Mouse (Mus musculus): Measurements from ENCODE around the gene Hils1.
A peak's percentile ranks its signal among the peaks of the same experiment; 100 is the strongest.

Hils1 gene

DNA sequence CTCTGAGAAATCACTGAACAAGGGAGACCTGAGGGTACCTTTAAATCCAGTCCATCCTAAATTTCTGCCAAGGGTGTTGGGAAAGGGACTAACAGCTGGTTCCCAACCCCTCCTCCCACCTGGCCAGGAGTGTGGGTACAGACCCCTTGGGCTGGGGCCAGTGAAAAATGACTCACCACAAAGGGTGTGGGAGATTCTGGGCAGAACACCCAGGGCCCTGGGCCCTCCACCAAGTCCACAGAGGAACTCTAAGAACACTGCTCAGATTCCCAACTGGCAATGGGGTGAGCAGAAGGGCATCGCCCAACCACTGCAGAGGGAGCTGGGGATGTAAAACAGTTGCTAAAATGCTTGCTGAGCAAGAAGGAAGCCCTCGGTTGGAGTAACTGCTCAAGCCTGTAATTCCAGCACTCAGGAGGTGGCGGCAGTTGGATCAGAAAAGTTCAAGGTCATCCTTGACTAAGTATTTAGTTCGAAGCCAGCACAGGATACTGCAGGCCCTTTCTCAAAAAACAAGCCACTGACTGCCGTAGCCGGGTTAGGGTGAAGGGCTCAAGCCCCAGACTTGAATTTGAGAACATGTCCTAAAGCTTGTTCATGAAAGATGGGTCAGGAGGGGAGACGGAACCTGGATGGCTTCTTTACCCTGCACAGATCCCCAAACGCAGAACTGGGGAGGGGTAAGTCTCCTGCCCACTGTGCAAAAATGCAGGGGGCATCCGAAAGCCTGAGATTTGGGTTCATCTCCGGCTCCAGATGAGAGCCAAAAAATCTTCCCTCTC, 21.6 kb downstream of the Hils1 start:
- peak; percentile 76 for DNase-seq (ENCODE audit: low read depth, low spot score)

DNA sequence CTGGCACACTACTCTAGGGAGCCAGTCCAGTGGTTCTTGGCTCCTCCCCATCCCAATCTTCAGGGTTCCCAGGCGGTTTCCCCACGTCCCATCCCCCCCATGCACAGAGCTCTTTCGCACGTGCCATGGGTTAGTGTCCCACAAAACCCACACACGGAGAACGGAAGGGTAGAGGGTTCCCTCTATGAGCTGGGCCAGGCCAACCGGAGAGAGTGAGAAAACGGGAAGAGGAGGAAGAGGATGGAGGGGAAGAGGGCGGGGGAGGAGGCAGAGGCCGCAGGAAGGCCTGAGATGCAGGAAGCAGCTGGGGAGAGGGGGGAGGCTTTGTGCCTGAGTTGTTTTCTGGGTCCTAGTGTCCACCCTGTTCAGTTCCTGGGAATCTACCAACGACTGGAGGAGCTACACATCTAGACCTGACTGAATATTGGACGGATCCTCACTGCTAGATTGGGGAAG, 22.2 kb downstream of the Hils1 start:
- peak; percentile 92 for DNase-seq (ENCODE audit: low read depth, low spot score)

DNA sequence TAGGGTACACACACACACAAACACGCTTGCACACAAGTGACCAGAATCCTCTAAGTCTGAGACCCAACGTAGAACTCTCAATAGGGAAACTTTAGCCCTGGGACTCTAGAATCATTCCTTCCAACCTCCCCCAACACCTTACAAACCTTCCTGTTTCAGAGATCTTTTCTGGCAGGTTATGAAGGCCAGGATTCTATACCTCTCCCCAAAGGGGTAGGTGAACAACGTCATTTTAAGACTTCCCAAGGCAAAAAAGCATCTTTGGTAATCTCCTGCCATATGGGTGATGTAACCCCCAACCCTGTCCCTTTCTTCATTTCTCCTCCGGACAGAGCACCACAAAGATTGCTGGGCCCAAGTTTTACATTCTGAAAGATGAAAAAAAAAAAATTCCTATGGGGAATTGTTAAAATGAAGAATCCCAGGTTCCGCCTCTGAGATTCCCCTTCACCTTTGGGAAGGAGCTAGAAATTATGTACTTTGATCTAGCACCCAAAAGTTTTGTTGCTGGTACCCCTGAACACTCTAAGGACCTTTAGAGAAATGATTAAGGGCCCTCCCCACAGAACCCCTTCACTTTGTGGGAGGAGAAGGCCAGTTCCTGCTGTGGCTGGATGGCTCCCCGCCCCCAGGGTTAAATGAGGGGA, 22.8 kb downstream of the Hils1 start:
- DNase-seq (ENCODE audit: low read depth, low spot score), result no peak

DNA sequence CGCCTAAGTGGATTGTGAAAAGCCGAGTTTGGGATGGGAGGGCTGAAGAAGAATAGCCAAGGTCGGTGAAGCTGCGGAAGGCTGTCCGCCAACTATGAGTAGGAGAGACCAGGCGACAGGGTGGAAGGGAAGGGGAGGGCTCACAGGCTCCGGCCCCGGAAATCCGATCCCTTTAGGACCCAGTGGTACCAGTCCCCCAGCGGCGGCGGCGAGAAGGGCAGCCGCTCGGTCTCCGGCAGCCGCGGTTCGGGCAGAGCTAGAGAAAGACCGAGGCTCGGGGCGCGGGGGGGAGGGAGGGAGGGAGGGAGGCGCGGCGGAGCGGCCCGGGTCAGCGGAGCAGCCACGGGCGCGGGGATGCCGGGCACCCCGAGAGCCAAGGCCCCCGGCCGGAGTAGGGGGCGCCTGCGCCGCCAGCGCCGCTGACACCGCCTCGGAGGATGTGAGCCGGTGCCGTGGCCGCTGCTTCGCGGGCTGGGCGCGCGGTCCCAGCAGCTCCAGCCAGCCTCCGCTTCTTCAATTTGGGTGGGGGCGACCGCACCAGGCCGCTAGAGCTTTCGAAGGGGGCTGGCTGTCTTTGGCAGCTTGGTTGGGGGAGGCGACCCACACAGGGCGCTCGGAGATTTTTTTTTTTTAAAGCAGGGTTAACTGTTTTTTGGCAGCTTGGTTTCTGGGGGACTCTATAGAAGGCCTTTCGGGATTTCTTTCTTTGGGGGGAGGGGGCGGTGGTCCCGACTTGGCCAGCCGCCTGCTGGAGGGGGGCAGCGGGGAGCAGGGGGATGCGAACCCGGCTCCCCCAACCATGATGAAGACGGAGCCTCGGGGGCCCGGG, 23.6 kb downstream of the Hils1 start, which contains the start of gene Ppp1r9b:
TSS of gene Ppp1r9b (plus strand) at position 287 of the 829 bp plus-strand sequence.
- peak; percentile 93 for DNase-seq (ENCODE audit: low read depth, low spot score)

DNA sequence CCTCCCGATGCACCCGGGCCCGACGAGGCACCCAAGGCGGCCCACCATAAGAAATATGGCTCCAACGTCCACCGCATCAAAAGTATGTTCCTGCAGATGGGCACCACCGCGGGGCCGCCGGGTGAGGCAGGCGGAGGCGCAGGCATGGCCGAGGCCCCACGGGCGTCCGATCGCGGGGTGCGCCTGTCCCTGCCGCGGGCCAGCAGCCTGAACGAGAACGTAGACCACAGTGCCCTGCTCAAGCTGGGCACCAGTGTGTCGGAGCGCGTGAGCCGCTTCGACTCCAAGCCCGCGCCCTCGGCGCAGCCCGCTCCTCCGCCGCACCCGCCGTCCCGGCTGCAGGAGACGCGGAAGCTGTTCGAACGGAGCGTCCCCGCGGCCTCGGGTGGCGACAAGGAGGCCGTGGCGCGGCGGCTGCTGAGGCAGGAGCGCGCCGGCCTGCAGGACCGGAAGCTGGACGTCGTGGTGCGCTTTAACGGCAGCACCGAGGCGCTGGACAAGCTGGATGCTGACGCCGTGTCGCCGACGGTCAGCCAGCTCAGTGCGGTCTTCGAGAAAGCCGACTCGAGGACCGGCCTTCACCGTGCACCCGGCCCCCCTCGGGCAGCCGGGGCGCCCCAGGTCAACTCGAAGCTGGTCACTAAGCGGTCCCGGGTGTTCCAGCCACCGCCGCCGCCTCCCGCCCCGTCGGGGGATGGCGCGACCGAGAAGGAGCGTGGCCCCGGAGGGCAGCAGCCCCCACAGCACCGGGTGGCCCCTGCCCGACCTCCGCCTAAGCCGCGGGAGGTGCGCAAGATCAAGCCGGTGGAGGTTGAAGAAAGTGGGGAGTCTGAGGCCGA, 24.5 kb downstream of the Hils1 start:
- DNase-seq (ENCODE audit: low read depth, low spot score), result no peak

DNA sequence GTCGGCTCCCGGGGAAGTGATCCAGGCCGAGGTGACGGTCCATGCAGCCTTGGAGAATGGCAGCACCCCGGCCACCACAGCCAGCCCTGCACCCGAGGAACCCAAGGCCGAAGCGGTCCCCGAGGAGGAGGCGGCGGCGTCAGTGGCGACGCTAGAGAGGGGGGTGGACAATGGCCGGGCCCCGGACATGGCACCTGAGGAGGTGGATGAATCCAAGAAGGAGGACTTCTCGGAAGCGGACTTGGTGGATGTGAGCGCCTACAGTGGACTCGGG, 25.0 kb downstream of the Hils1 start:
- no peak for DNase-seq (ENCODE audit: low read depth, low spot score)

DNA sequence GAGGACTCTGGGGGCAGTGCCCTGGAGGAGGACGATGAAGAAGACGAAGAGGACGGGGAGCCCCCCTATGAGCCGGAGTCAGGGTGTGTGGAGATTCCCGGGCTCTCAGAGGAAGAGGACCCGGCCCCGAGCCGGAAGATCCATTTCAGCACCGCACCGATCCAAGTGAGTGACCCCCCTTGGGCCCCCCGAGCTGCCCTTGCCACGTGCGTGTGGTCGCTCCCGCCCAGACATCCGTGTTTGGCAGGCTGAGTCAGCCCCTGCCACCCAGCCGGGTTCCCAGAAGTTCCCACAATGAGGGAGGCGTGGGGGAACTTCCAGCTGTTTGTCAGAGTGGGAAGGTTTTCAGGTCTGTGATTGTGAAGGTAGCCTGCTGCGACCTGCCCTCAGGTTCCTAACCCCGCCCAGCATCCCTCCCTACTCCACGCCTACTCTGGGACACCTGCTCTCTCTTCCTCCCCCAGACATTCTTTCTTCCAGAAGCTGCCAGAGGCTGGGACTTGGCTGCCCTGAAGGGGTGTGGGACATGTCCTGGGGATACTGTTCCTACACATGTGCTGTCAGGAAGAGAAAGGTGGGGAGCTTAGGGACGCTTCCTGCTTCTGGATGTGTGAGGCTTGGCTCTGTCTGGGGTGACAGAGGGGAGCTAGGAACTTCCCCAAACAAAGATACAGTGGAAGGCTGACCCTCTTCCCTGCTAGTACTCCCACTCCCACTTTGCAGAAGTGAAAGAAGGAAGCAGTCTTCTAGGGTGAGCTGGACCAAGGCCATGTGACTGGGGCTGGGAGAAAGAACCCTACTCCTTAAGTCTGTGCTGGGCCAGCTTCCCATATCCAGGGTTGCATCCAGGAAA, 25.6 kb downstream of the Hils1 start:
- no peak for DNase-seq (ENCODE audit: low read depth, low spot score)

DNA sequence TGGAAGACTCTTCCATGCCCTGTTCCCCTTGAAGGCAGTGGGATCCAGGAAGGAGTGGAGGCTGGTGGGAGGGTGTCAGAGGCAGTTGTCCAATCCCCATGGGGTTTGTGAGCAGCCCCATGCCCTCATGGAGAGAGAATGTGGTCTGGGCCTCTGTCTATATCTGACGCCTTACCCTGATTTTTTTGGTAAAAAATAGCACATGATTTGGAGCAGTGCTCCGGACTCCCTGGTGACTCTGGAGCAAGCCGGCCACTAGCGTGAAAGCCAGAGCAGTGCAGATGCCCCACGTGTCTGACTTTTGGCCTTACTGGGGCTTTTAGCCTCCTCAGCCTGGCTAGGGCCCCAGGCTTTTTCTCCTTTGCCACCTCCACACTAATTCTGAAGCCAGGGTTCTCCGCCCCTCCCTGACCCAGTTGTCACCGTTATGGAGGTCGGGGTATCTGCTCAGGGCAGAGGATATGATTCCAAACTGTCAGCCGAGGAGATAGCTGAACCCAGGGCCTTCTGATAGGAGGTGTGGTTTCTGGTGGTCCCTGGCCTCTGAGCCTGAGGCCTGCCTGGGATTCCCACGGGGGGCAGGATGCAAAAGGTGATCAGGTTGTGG, 26.9 kb downstream of the Hils1 start:
- DNase-seq (ENCODE audit: low read depth, low spot score), result no peak

DNA sequence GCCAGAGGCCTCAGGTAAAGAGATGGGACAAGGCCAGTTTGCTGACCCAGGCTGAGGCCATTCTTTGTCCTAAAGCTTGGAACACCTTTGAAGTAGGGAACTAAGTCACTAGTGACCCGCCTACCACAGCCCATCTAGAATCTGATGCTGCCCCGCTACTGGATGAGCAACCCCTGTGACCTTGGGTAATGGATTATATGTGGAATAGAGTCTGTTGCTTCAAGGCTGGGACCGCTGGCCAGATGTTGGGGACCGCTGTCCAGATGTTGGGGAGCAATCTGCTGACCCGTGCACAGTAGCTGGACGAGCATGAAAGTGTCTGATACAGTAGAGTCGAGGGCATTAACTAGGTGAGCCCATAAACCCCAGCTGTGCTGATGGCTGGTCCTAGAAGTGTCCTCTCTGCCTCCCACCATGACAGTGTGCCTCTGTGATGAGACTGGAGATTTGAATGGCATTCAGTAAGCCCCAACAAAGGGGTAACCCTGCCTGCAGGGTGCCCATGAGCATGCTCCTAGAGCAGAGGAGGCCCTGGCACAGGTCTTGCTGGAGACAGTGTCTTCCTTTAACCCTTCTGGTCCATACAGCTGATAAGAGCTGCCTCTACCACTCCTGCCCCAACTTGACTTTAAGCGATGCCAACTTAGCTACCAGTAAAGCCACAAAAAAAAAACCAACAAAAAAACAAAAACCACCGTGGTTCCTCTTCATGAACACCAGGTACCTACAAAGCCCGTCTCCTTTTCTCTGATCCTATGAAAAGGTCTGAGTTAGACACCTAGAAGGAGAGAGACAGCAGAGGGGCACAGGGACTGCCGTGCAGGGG, 27.8 kb downstream of the Hils1 start:
- DNase-seq (ENCODE audit: low read depth, low spot score), result no peak

DNA sequence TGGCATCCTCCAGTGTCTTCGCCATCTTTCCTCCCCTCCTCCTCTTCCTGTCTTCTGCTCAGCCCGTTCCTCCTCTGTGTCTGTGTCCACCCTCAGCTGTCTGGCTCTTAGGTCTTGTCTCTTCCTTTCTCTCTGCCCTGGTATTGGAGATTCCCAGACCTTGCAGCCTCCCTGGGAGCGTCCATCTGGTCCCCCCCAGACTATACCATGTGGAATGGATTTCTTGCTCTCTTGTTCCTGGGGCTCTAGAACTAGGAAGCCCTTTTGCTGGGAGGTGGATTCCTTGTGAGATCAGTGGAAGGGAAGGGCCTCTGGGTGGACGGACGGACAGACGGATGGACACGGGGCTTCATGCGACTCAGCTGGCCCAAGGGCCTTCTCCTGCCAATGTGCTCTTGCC, 28.7 kb downstream of the Hils1 start:
- no peak for DNase-seq (ENCODE audit: low read depth, low spot score)

DNA sequence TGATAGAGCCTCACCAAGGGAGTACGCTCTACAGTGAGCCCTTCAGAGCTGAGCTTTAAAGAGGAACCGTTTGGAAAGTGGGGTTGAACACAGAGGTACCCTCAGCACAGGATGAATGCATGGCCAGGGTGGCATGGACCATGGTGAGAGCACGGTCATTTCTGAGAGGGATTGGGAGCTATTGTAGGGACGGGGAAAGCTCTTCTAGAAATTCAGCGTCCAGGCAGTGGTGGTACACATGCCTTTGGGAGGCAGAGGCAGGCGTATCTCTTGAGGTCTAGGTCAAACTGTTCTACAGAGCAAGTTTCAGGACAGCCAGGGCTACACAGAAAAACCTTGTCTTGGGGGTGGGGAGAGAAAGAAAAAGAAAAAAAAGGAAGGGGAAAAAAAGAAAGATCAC, 29.6 kb downstream of the Hils1 start:
- no peak for DNase-seq (ENCODE audit: low read depth, low spot score)

DNA sequence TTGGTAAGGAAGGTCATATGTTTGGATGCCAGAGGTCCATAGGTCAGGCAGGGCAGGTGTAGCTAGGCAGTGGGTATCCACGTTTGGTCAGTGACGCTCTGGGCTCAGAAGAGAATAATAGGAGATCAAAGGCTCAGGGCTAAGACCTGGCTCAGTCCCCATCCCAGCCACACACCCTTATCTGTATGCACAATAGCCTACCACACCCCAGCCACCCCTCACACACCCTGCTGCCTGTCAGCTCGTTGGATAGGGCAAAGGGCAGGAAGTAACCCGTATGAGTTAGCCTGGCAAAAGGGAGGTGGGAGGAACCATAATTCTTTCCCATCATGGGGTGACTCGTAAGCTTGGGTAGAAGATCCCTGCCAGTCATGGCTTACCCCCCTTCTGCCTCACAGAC, 30.2 kb downstream of the Hils1 start:
- no peak for DNase-seq (ENCODE audit: low read depth, low spot score)

DNA sequence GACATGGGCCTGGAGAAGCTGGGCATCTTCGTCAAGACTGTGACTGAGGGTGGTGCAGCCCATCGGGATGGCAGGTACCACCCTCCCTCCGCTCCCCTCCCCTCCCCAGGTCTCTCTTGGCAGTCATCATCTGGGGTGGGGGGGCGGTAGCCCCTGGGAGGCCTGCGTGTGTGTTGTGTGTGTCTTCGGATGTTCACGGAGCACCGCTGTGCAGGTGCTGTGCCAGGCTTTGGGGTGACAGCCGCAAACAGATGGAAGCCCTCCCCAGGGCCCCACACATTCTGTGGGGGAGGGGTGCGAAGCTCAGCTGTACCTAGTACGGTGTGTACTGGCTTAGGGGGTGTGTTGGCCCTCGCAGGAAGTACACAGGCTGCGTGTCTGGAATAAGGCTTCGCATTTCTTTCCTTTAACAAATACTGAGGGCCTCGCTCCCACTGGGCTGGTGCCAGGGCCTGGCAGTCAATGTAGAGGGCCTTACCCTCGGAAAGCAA, 30.7 kb downstream of the Hils1 start:
- no peak for DNase-seq (ENCODE audit: low read depth, low spot score)

DNA sequence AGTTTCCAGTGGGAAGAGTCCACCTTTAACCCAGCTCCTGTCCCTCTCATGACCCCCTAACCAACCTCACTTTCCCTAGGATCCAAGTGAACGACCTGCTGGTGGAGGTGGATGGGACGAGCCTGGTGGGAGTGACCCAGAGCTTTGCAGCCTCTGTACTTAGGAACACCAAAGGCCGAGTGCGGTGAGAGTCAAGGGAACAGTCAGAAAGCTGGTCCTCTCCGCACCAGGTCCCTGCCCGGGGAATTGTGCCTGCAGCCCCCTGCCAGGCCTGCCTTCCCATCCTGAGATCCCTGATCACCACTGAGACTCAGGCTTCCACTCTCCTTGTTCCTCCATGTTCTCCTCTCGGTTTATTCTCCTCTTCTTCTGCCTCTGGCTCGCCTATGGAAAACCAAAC, 32.7 kb downstream of the Hils1 start:
- DNase-seq (ENCODE audit: low read depth, low spot score), result no peak

DNA sequence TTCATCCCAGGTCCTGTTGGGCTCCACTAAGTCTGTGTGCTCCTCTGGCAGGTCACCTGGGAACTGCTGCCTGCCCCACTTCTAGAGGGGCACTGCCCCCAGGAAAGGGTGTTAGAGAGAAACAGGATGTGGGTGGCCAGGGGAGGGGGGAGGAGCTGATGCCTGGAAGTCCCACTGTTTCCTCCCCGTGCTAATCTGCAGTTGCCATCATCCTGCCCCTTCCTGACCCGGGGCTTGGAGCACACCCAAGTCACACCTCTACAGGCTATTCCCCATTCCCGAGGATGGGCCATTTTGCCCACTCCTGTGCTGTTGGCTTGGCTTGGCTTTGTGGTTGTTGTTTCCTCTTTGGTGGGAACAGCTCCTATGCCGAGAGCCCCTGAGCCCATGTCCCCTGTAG, 33.2 kb downstream of the Hils1 start:
- no peak for DNase-seq (ENCODE audit: low read depth, low spot score)

DNA sequence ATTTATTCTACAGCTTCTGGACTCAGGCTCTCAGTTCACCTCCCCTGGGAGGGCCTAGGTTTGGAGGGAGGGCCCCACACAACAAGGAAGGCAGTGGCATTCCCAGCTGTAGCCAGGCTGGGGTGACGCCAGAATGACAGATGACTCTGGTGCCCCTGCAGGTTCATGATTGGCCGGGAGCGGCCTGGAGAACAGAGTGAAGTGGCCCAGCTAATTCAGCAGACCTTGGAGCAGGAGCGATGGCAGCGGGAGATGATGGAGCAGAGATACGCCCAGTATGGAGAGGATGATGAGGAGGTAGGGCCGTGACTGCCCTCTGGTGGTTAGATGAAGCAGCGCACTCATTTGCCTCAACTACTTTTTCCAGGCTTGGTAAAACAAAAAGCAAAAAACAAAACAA, 33.7 kb downstream of the Hils1 start:
- DNase-seq (ENCODE audit: low read depth, low spot score), result peak; percentile 73

DNA sequence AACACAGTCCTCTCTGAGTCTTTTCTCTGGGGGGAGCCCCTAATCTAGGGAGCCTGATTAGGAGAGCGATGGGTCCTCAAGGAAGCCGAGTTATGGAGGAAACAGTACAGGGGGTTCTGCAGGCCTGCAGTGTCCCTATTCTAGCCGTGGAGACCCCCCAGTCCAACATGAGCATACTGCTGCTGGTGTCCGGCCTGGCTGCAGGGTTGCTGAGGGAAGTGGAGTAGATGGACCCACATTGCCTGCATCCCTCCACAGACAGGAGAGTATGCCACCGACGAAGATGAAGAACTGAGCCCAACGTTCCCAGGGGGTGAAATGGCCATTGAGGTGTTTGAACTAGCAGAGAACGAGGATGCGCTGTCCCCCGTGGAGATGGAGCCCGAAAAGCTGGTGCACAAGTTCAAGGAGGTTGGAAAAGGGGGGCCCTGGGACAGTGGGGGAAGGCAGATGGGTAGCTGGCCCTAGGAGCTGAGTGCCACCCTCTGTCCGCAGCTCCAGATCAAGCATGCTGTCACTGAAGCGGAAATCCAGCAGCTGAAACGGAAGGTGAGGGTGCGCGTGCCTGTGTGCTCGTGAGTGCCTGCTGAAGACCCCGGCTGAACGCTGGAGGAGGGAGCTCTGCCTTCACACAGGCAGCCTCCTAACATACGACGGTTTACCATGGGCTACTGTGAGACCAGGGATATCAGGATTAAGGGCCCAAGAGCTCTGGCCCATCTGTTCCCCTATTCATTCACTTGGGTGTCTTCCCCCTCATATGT, 34.4 kb downstream of the Hils1 start:
- DNase-seq (ENCODE audit: low read depth, low spot score), result no peak

DNA sequence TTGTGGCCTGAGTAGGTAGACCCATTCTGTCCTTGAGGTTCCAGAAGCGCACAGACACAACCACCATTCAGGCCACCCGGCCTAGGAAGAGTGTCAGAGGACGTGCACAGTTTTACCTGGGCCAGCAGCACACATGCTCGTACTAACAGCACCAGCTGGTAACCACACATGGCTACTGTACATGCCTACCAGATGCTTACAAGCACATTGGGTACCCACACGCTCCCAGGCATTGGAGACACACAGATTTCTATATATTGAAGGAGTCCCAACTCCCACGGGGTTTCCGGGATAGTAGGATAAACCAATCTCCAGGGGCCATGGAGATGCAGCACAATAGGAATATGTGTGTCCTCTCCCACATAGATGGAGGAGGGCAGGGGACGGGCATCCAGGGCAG, 35.3 kb downstream of the Hils1 start:
- no peak for DNase-seq (ENCODE audit: low read depth, low spot score)

Measured in skeletal muscle tissue, adult 2 months (tissue).